Mouse (Mus musculus) forebrain, embryonic 10.5 days (tissue): ENCODE results near the gene Adam11. TPM values are rescaled to one million over a fixed set of nuclear protein-coding genes. Genes with fewer than 3 reads are reported as not detected.

ENCODE experiments used
- DNase-seq: peaks from one replicate; pipeline ENCODE4 v3.0.0-alpha.2; 2017; ENCODE audit warnings: low spot score; ENCODE audit errors: extremely low spot score
- H3K27ac ChIP-seq: fragments of 300-500 bp; sonication (generic); 2 replicates; pipeline ENCODE4 v1.5.1; 2016; ENCODE audit warnings: mild to moderate bottlenecking
- H3K27me3 ChIP-seq: fragments of 300-500 bp; sonication (generic); 2 replicates; pipeline ENCODE4 v1.6.1; 2016; ENCODE audit warnings: mild to moderate bottlenecking; ENCODE audit not compliant: poor library complexity, severe bottlenecking
- H3K36me3 ChIP-seq: fragments of 300-500 bp; sonication (generic); replicated peaks from 2 replicates; pipeline ENCODE4 v1.6.1; 2016; ENCODE audit warnings: mild to moderate bottlenecking, moderate library complexity
- H3K4me1 ChIP-seq: fragments of 300-500 bp; sonication (generic); 2 replicates; pipeline ENCODE4 v1.6.1; 2016
- H3K4me3 ChIP-seq: fragments of 300-500 bp; sonication (generic); 2 replicates; pipeline ENCODE4 v1.5.1; 2016; ENCODE audit warnings: mild to moderate bottlenecking, moderate library complexity
- H3K9me3 ChIP-seq: fragments of 300-500 bp; sonication (generic); 2 replicates; pipeline ENCODE4 v1.6.1; 2016; ENCODE audit warnings: mild to moderate bottlenecking, moderate library complexity
- WGBS: fragments of 180-500 bp; shearing (Covaris S2); methylation state at CpG from one replicate; pipeline ENCODE4 v1.1.7; 2016; 5-methylcytosine and 5-hydroxymethylcytosine counted together
- polyA plus RNA-seq: library from polyadenylated mRNA; unstranded; fragments of >200 nt; fragmentation: Nextera tagmentation; extraction: Ambion mirVana; gene quantifications from 2 replicates; pipeline ENCODE4 v1.2.1, GENCODE M21; 2016

The Adam11 gene
- polyA plus RNA-seq, 1 experiment from 2014 or later = 13.2 TPM

GRCm38 (mm10) chr11:102791682-102792445, 30.6 kb downstream of the Adam11 start:
- WGBS = 71% methylated on average over 14 of the region's 14 CpGs

DNA sequence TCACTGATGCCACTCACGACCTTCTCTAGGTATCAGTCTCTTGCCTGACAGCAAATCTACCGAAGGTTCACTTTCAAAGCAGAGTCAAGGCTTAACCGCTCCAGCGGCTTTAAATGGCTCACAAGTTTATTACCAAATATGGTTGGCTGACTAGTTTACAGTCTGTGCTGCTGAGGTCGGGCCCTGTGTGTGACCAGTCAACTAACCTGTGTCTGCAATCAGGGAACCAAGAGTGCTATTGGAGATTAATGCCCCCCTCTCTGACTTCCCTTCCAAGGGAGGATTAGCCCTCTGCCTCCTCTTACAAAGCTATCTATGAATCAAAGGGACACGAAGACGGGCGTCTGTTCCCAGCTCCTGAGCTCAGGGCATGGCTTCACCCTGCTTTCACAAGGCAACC, 32.9 kb downstream of the Adam11 start:
- Histone ChIP-seq H3K36me3 (peaks cover 37% of the 10 kb centered on the region), H3K27ac (no peak overlapping the region), H3K27me3 (no peaks in the 10 kb centered on the region), H3K9me3 (no peaks in the 10 kb centered on the region), H3K4me1 (peaks cover 6% of the 10 kb centered on the region), H3K4me3 (no peak overlapping the region)
- no peak for DNase-seq
- 63% methylated on average over 8 of the region's 8 CpGs for WGBS

More at GRCm38 (mm10) chr11:102791682-102792445, 30.6 kb downstream of the Adam11 start:
- no peaks in the 10 kb centered on the region for H3K9me3 ChIP-seq
- H3K27me3 ChIP-seq = no peaks in the 10 kb centered on the region
- no peak overlapping the region for H3K27ac ChIP-seq
- no peak overlapping the region for H3K4me3 ChIP-seq
- peaks cover 15% of the 10 kb centered on the region for H3K36me3 ChIP-seq
- DNase-seq = no peak
- H3K4me1 ChIP-seq = peaks cover 6% of the 10 kb centered on the region

GRCm38 (mm10) chr11:102803453-102803852, 42.2 kb downstream of the Adam11 start:
- no peak for DNase-seq
- Histone ChIP-seq H3K9me3 (peaks cover 4% of the 10 kb centered on the region; the same call in 1 of the 2 replicates), H3K27me3 (no peaks in the 10 kb centered on the region), H3K4me1 (no peaks in the 10 kb centered on the region), H3K4me3 (no peak overlapping the region), H3K27ac (no peak overlapping the region), H3K36me3 (peaks cover 90% of the 10 kb centered on the region)
- WGBS = 84% methylated on average over 5 of the region's 5 CpGs

DNA sequence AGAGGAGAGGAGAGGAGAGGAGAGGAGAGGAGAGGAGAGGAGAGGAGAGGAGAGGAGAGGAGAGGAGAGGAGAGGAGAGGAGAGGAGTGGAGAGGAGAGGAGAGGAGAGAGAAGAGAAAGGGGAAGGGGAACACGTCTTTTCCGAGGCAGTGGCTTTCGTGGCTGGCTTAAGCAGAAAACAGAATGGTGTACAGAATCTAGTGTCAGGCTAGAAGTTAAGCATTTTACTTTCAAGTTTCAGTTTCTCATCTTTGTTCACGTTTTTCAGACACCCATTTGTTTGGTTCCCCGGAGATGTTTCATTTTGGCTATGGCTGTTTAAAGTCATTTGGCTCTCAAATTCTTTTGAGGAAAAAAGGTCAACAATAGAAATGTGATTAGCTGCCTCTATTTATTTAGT, 47.0 kb downstream of the Adam11 start:
- DNase-seq = no peak
- WGBS = 88% methylated on average over 5 of the region's 5 CpGs
- H3K27me3 ChIP-seq = no peaks in the 10 kb centered on the region
- H3K27ac ChIP-seq = no peak overlapping the region
- peaks cover 7% of the 10 kb centered on the region; the same call in 1 of the 2 replicates for H3K4me1 ChIP-seq
- peaks cover 4% of the 10 kb centered on the region; the same call in 1 of the 2 replicates for H3K9me3 ChIP-seq
- peaks cover 62% of the 10 kb centered on the region for H3K36me3 ChIP-seq
- no peak overlapping the region for H3K4me3 ChIP-seq

GRCm38 (mm10) chr11:102810721-102811485, 49.7 kb downstream of the Adam11 start:
- Histone ChIP-seq H3K9me3 (no peaks in the 10 kb centered on the region), H3K4me1 (peaks cover 25% of the 10 kb centered on the region), H3K27me3 (no peaks in the 10 kb centered on the region), H3K36me3 (peaks cover 42% of the 10 kb centered on the region), H3K27ac (no peak overlapping the region), H3K4me3 (no peak overlapping the region)
- 64% methylated on average over 4 of the region's 4 CpGs for WGBS
- no peak for DNase-seq

DNA sequence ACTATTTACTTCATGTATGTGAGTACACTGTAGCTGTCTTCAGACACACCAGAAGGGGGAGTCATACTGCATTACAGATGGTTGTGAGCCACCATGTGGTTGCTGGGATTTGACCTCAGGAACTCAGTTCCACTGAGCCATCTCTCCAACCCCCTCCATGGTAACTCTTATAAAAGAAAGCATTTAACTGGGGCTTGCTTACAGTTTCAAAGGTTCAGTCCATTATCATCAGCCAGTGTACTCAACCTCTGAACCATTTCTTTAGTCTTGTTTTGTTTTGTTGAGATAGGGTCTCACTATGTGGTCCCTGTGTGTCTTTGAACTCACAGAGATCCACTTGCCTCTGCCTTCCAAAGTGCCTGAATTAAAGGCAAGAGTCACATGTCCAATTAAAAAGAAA, 53.6 kb downstream of the Adam11 start:
- no peak overlapping the region for H3K27ac ChIP-seq
- no peak for DNase-seq
- peaks cover 23% of the 10 kb centered on the region for H3K36me3 ChIP-seq
- H3K4me3 ChIP-seq = no peak overlapping the region
- peaks cover 52% of the 10 kb centered on the region for H3K4me1 ChIP-seq
- no peaks in the 10 kb centered on the region for H3K27me3 ChIP-seq
- H3K9me3 ChIP-seq = no peaks in the 10 kb centered on the region

DNA sequence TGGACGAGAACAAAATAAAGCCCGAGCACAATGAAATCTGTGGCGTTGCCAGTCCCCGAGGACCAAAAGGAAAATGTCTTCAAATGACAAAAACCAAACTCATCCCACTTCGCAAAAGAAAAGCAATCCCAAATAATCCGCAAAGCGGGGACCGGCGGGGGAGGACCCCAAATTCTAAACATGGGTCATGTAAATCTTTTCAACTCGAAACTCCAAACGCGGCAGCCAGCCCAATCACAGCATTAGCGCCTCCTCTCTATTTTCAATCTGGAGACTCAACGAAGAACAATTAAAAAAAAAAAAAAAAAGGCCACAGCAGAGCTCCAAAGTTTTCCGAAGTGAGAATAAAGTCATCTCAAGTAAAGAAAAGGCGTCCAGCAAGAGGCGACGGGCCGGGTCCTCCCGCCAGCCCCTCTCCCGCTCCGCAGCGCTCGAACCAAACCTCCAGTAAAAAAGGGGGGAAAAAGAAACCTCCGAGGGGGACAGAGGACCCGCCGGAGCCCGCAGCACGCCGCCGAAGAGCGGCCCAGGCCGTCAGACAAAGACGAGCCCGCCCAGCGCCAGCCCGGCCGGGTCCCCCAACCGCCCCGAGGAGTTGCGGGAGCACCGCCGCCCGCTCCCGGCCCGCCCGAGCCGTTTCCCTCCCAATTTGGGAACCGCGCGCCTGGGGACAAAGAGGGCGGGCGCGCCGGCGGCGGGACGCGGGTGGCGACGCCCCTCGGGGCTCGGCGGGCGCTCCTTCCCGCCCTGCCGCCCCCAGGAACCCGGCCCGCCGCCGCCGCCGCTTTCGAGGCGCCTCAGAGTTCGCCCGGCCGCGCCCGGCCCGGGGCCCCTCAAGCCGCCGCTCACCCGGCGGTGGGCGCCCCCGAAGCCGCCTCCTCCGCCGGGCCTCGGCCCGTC, 57.1 kb downstream of the Adam11 start:
- Histone ChIP-seq H3K4me3 (peak overlapping the region; percentile 78), H3K36me3 (peaks cover 5% of the 10 kb centered on the region; the same call in 1 of the 2 replicates), H3K4me1 (peaks cover 54% of the 10 kb centered on the region), H3K9me3 (no peaks in the 10 kb centered on the region), H3K27ac (peak overlapping the region; percentile 98), H3K27me3 (peaks cover 16% of the 10 kb centered on the region)
- WGBS = under 1% methylated on average over 83 of the region's 92 CpGs
- peak; percentile 53 for DNase-seq

GRCm38 (mm10) chr11:102819021-102819782, 58.0 kb downstream of the Adam11 start, which contains the start of gene Gjc1:
Gene Gjc1, minus strand, starts transcription at chr11:102819700.
- peak within 1 kb of the TSS; percentile 98 for H3K27ac ChIP-seq
- H3K9me3 ChIP-seq = no peaks in the 10 kb centered on the region
- peaks cover 51% of the 10 kb centered on the region for H3K4me1 ChIP-seq
- DNase-seq = peak; percentile 83
- H3K27me3 ChIP-seq = peaks cover 16% of the 10 kb centered on the region
- under 1% methylated on average over 87 of the region's 97 CpGs for WGBS
- H3K36me3 ChIP-seq = peaks cover 3% of the 10 kb centered on the region; the same call in 1 of the 2 replicates
- H3K4me3 ChIP-seq = peak within 1 kb of the TSS; percentile 78

DNA sequence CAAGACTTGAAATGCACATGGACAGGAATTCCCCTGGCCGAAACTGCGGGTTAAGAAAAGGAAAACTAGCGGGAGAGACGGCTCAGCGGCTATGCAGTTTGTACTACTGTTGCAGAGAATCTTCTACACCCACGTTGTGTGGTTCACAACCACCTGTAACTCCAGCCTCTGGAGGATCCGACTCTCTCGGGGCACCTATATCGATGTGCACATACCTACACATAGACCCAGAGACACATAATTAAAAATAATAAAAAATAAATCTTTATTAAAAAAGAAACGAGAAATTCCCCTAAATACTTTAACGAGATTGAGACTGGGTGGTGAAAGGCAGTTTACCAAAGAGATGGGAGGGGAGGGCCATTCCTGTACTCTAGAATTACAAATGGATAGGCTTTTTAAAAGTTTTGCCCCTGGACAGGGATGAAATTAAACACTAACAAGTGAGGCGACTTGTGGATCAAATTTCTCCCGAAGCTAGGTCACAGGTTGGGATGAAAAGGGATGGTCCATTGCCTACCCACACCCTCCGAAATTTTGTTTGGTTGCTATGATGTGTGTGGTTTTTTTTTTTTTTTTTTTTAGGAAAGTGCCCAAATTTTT, 58.6 kb downstream of the Adam11 start:
- 6% methylated on average over 14 of the region's 14 CpGs for WGBS

GRCm38 (mm10) chr11:102820432-102820831, 59.2 kb downstream of the Adam11 start:
- no peak overlapping the region; the same call in 1 of the 2 replicates for H3K4me3 ChIP-seq
- H3K4me1 ChIP-seq = peaks cover 39% of the 10 kb centered on the region
- no peak for DNase-seq
- WGBS = 7% methylated on average over 3 of the region's 3 CpGs
- no peaks in the 10 kb centered on the region for H3K9me3 ChIP-seq
- H3K27ac ChIP-seq = no peak overlapping the region
- H3K36me3 ChIP-seq = no peaks in the 10 kb centered on the region
- H3K27me3 ChIP-seq = peaks cover 16% of the 10 kb centered on the region

More for the DNA sequence above, 58.6 kb downstream of the Adam11 start:
- Histone ChIP-seq H3K4me3 (peak overlapping the region; percentile 78), H3K27ac (peak overlapping the region; percentile 98), H3K36me3 (peaks cover under 1% of the 10 kb centered on the region; the same call in 1 of the 2 replicates), H3K9me3 (no peaks in the 10 kb centered on the region), H3K4me1 (peaks cover 45% of the 10 kb centered on the region), H3K27me3 (peaks cover 16% of the 10 kb centered on the region)
- DNase-seq = no peak

DNA sequence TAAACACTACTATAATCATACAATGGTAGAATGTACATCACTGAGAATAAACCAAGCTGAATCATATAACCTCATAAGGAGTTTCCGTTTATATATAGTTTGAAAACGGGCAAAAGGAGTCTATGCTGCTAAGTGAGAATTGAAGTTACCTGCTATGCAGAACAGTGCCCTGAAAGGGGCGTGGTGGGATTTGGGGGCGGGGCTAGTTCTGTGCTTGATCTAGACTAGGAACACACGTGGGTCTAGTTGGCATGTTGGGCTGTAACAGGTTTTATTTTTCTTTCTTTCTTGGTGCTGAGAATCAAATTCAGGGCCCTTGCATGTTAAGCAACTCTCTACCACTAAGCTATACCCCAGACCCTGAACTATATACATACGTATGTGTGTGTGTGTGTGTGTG, 60.0 kb downstream of the Adam11 start:
- DNase-seq = no peak
- Histone ChIP-seq H3K36me3 (no peaks in the 10 kb centered on the region), H3K9me3 (no peaks in the 10 kb centered on the region), H3K4me3 (no peak overlapping the region), H3K27me3 (peaks cover 16% of the 10 kb centered on the region), H3K4me1 (peaks cover 31% of the 10 kb centered on the region), H3K27ac (no peak overlapping the region)
- WGBS = 51% methylated on average over 6 of the region's 6 CpGs
